Mouse (Mus musculus) frontal cortex, postnatal 10 days (tissue): ENCODE data around the gene Nav2.
A peak's percentile ranks its signal among the peaks of the same experiment; 100 is the strongest.

Experiments used
- DNase-seq, 2 experiments: peaks; one replicate each; pipeline ENCODE4 v3.0.0; 2022; ENCODE audit warnings: low spot score in 2 of 2, mixed read lengths in 1 of 2

Nav2 gene

DNA sequence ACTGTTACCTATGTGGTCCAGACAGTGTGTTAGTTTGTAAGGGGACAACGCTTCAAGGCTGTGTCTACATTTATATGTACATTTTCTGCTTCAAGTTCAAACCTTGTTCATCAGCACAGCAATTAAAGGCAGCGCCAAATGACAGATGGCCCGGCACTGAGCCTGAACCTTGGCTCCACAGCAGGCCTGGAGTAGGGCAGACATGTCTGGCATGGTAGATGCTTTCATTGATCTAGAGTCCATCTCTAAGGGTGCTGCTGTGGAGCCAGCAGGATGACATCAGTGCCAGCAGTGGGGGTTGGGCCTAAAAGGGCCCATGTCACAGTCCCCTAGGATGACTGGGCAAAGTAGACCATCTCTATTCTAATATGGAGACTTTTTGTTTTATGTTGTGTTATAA lies 186.0 kb downstream of the Nav2 start:
- no peak for DNase-seq

DNA sequence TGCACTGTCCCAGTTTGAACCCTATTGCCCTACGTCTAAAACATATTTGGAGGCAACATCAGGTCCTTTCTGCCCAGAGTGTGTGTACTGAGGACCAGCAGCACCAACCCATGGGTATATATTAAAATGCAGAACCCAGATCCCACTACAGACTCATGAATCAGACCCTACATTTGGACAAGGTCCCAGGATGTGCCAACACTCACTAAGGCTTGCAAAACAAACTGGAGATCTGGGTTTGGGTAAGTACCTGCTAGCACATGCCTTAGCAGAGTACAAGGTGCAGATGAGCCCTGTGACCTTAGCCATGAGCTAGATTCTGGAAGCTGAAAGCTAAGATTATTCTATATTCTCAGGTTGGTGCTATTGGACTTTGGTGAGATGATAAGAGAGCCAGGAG lies 192.8 kb downstream of the Nav2 start:
- no peak for DNase-seq

DNA sequence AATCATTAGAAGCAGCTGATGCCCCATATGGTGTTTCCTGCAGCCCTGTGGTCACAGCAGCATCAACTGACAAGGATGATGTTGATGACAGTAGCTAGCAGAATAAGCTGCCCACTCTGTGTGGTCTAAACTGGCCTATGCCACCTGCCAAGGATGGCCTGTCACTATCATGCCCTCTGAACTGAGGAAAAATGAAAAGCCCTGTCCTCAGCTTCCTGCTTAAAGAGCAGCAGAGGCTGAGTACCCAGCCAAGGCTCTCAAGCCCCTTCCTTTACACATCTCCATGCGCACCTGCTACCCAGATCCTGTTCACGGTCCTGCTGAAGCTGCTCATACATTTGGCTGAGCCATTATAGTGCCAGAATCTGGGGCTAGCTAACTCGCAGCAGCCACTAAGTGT lies 193.7 kb downstream of the Nav2 start:
- DNase-seq, result no peak

DNA sequence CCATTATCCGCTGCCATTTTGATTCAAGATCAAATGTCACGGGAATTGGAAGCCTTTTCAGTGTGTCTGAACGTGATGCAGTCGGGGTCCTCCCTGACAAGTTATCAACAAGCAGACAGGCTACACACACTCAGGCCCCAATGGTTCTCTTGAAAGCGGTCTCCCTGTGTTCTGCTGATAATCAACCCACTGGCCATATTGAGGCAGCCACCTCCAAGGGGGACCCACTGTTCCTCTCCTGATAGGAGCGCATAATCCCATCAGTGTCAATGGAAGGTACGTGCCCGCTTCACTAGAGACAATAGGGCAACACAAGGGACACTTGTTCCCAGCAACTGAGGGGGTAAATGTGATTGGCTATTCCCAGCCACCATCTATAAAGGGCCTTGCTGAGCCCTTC lies 195.9 kb downstream of the Nav2 start:
- no peak for DNase-seq

DNA sequence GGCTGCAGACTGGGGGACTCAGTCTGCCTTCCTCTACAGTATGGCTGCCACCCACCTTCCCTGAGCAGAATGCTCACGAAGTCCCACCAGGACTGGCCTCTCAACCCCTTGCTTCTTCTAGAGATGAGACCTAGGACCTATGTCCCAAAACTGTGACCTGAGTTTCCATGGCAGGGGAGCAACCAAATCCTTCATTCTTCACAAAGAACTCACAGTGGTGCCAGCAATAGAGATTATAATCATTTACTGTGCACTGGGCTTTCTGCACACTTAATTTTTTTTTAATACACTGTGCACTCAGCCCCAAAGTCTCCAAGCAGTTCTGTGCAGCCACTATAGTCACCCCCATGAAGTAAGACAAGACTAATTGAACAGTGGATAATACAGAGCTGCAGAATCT lies 196.3 kb downstream of the Nav2 start:
- no peak for DNase-seq

DNA sequence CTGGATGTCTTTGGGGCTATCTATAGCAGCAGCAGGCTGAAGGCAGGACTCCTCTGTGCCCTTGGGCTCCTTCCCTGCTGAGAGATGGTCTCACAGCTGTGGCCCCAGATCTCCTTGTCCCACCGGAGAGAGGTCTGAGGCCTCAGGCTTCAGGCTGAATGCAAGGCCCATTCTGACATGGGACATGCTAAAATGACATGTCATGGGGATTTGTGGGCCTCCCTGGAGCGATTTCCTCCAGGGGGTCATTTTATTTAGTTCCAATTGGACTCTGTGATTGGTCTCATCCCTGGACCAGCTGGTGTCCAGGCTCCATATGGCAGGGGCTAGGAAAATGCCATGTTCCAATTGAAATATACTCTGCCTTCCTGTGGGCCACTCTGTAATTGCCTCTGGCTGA lies 197.0 kb downstream of the Nav2 start:
- DNase-seq, result no peak

DNA sequence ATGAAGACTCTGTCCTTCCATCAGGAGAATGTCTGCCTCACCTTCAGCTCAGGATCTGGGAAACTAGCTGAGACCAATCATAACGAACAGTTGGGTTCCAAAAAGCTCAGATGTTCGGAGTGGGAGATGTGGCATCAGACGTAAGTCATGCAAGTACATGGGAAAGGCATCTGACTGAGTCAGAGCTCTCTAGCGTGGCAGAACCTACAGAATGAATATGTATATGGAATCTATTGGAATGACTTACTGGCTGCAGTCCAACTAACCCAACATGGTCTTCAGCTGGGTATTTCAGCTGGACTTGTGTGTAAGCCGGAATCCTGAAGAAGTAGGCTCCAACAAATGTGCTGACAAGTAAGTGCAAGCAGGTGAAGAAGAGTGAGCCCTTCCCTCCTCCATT lies 199.6 kb downstream of the Nav2 start:
- no peak for DNase-seq

DNA sequence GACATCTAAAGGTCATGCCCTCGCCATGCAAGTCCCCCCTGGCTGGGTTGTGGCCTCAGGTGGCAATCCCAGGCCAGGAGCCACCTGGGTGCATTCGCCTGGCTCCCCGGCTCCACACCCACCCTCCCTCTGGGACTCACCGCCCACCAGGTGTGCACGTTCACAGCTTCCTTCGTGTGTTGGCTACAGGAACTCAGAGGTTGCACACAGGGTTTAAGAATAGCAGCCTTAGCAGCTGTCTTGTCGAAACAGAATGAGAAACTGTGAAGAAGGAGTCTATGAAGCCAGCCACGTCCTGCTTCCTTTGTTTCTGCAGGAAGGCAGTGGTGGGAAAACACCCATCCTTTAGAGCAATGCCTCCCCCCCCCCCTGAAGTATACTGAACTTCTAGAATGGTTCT lies 210.5 kb downstream of the Nav2 start:
- DNase-seq, result no peak

DNA sequence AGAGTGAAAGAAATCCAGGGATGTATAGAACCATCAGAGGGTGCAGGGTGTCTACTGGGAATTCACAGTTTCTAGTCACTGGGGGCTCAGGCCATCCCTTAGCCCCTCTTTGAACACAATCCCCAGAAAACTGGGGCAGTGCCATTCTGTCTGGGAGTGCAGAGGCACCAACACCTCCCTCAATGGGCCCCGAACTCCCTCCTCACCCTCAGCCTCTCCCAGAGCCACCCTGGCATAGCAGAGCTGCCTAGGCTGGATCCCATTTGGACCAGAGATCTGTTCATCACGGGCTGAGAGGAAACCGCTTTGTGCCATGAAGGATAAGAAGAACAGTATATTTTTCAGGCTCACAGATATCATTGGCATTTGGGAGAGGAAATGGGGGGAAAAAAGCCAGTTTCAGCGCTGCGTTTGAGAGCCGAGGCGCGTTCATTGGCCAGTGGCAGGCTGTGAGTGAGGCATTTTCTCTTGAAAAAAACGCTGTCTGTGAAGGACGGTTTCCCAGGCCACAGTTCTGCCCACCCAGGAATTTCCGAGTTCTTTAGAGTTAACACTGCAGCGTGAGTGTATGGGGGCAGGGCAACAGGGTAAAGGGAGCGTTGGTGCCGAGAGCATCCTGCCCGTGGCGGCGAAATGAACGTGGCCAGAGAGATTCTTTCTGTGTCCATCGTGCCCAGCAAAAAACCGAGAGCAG lies 211.4 kb downstream of the Nav2 start:
- no peak for DNase-seq

DNA sequence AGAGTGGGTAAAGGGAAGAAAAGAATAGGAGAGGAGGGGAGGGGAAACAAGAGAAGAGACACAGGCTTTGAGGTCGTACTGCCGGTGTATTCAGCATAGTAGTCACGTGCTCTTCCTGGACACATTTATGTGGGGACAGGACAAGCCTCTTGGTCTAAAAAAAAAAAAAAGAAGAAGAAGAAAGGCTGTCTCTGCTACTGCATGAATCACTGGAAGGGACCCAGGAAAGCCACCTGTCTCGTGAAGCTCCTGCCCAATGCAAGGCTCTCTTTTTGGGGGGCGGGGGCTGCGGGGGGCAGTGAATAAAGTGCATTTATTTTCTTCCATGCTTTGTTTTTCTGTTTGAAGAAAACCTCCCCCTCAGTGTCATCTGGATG lies 212.0 kb downstream of the Nav2 start:
- DNase-seq, result no peak

DNA sequence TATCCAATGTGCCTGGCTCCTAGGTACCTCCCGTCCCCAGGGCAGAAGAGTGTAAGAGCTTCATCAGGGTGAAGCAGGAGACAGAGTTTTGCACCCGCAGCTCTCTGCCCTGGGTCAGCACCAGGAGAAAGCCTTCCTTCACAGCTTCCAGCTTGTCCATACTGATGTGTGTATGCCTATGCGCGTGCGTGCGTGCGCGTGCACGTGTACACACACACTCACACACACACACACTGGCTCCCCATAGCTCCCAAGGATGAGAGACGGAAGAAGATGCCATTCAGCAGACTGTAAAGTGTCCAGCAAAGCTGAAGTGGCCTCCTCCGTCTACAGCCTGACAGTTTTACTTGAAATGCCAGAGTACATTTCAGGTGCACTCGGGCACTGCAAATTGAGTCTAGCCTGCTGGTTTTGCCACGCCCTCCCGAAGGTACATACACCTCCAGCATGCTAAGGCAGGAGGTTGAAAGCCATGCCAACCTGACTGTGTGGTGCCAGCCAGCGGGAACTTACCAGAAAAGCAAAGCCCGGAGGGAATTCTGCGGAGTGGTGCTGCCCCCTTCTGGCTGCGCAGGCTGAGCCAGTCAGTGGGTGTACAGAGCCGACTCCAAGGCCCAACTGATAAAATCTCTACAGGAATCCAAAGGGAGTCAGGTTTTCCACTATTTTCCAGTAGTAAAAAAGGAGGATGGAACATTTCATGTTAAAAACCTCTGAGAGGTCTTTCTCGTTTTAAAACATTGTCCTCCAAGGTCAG lies 212.6 kb downstream of the Nav2 start:
- peak; percentile 72 to 89 for DNase-seq

DNA sequence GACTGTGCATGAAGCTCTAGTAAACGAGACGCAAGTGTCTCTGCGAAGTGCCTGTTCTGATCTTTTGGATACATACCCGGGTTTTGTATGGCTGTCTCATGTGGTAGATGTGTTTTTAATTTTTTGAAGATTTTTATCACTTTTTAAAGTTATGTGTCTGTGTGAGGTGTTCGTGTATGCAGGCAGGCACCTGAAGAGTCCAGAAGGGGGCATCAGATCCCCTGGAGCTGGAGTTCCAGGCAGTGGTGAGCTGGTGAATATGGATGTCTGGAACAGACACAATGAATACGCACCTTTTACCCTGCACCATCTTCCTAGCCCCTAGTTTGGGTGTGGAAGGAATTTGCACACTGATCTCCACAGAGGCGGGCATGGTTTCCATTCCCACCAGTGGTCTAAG lies 214.0 kb downstream of the Nav2 start:
- DNase-seq, result no peak

DNA sequence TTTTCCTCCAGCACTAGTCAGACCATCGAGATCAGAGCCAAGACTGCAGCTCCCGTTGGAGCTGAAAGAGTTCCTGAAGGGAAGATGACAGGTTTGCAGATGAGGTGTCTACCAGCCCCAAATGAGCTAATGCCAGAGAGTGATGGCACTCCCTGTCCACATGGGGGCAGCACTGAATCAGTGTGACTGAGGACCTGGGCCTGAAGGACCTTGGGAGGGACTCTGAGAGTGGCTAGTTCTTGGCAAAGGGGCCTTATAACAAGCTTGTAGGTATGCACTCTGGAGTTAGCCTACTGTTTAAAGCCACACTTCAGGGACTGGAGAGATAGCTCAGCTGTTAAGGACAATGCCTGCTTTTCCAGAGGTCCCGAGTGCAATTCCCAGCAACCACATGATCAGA lies 217.0 kb downstream of the Nav2 start:
- peak in 1 of 2 experiments; percentile 44 for DNase-seq

DNA sequence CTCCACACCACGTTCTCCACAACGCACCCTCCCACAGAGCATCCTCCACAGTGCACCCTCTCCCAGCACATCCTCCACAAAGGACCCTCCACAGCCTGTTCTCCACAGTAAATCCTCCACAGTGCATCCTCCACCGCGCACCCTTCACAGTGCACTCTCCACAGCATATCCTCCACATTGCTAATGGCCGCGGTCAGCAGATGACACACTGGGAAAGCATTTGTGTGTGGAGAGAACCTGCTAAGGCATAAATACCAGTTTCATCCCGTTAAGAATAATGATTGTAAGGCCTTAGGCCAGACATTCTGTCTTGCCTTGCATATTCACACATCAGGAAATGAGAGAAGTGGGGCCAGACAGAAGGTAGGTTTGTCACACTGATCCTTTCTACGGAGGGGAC lies 219.7 kb downstream of the Nav2 start:
- DNase-seq, result no peak

DNA sequence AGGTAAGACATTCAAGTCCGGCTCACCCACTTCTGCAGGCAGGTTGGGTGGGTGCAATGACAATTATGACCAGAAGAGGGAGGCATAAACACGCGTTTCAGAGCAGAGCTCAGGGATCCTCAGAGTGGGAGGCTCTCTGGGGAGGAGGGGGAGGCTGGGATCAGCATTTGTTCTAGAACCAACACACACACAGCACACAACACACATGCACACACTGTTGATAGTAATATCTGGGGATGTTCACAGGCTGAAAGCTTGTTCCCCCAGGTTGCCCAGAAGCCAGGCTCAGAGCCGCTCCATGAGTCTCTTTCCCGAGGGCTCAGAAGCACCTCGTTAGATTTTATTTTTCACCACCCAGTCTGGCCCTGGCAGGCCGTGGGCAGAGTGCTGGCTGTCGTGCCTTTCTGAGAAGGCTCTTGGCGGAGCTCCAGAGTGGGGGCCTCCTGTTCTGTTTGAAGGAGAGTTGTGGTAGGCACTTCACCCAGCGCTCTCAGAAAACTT lies 224.4 kb downstream of the Nav2 start:
- DNase-seq, result peak; percentile 79 to 86

DNA sequence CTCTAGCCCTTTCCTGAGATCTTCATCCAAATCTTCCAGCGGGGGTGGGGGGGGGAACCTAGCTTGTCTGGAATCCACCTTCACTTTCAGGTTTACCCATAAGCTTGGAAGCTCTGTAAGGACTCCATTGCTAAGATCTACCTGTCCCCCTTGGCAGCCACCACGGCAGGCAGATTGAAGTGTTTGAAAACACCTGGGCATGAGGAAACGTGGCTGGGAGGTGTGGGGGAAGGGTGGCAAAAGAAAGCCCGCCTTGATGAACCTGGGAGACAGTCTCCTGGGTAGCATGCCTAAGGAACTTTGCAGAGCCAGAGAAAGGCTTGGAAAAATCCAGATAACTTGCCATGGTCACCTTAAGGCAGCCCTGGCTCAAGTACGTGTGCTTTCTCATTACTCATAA lies 225.9 kb downstream of the Nav2 start:
- no peak for DNase-seq

DNA sequence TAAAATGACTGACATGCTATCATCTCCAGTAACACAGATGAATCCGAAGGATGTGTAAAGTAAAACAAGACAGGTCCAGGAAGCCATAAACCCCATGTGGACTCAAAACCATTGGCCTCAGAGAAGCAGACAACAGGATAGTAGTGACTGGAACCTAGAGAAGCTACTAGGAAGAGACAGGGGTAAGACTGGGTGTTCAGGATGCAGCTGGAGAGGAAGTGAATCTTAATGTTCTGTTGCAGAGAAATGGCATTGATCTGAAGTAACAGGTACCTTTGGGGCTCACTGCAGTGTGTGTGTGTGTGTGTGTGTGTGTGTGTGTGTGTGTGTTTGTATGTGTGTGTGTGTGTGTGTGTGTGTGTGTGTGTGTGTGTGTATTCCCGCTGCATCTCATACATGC lies 231.2 kb downstream of the Nav2 start:
- no peak for DNase-seq

DNA sequence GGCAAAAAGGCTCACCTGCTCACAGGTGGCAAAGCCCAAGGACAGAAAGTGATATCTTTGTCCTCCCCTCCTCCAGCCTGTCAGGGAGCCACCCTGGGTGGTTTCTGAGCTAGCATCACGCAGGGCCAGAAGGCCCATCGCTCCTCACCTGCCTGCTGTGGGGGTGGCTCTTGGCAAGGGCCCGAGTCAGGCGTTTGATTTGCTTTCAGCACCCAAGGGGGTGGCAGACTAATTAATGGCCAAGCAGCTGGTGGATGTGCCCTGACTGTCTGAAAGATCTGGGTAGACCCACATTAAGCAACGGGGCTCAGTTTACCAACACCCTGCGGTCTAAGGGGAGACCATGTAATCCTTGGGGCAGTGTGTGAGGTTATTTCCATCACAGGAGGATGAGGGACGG lies 235.4 kb downstream of the Nav2 start:
- no peak for DNase-seq

DNA sequence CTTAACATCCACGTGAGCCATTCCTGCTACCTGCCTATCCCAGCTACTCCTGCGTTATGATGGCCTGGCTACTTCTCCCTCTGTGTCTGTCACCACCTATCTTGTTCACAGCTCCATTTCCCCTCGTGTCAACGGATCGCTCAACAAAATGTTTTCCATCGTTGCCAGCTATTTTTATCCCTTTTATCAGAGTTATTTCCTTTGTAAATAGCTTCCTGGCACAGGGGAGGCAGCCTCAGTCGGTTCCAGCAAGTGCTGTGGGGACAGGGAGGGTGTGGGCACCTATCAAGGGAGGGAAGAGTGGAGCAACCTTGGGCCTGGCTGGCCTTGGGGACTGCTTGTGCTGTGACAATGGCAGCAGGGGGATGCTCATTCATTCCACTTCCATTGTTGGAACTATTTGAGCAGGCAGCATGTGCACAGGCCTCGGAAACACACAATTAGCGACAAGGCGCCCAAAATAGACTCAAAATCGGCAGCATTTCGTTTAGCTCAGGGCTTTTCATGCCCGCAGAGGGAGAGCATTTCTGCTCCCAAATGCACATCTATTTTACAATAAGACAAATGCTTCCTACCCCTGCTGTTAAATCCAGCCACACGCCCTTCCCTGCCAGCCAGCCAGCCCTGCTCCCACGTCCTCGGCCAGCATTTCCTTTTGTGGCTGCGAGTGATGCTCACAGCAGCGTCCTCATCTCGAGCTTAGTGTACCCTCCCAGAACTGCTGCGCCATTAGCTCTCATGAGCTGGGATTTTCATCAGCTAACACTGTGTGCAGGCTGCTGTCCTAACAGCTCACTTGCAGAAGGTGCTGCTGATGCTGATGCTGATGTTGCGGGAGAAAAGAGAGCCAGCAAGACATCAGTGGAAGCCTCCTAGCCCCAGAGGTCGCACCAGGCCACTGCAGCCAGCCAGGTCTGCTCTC lies 237.5 kb downstream of the Nav2 start:
- peak in 1 of 2 experiments; percentile 54 for DNase-seq

DNA sequence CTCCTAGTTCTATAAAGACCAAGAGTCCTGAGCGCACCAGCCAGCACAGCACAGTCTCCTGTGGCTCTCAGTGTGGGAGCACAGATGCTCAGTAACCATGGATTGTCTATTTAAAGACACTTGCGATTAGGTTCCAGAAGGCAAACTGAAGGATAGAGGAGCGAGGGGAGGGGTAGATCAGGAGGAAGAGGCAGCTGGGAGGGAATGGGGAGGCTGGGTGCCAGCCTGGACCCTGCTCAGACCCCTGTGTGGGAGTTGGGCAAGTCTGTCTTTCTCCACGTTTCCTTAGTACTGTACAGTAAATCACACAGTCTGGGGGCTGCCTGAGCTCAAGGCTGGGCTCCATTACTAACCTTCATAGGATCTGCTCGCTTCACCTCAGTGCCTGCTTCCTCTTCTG lies 243.8 kb downstream of the Nav2 start:
- DNase-seq, result peak; percentile 46 to 55

DNA sequence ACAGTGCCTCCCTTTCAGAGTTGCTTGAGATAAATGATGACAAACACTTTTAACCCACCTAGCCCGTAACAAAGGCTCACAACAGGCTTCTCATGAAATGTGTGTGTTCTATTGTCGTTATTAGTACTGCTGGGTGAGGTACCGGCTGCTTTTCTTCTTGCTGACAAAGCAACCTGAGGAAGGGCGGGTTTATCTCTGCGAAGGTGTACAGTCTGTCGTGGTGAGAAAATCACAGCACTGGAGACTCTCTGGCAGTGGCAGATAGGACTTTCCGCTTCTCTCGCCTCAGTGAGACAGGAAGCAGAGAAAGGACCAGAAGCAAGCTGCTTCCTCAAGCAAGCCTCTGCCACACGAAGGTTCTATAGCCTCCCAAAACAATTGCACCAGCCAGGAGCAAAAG lies 244.2 kb downstream of the Nav2 start:
- no peak for DNase-seq

DNA sequence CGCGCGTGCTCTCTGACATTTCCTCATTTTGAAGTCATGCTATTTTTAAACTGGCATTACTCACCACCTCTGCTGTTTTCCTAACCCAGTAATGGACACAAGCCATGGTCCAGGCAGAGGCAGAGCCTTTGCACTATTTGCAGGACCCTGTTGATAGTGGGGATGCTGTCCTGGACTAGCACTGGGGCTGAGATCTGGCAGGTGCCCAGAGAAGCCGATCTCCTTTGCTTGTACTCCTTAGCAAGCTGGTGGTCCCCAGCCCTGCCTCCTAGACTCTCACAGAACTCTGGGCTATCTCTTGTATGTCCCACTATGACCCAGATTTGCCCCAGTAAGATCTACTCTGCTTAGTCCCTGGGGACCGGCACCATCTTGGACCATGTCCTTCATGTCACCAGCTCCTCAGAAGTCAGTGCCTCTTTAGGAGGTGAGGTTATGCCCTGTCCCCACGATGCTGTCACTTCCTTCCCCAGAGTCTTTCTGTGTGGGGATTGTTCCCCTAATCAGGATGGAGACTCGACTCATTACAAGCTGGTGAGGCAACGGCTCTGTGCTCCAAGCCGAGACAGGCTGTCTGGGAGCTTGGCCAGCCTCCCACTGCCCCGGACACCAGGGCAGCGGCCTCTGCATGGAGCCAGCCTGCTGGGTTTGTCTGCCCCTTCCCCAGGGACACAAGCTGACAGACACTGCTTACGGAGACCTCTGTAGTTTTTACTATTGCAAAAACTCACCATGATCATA lies 250.3 kb downstream of the Nav2 start:
- DNase-seq, result no peak
